Mouse (Mus musculus) hindbrain, embryonic 11.5 days (tissue): ENCODE measurements at regions not wholly inside any gene's neighbourhood (a gene's known extent, or its start where the extent isn't known, plus 50 kb on each side); places are given as distances from the start of the nearest gene placed in this dataset.

Experiments used
- ATAC-seq: fragments of 200-750 bp; cut with Nextera tagmentation; 2 replicates; pipeline ENCODE4 v1.8.0; 2017; ENCODE audit warnings: mild to moderate bottlenecking, moderate TSS enrichment, moderate library complexity; ENCODE audit not compliant: low FRiP score
- DNase-seq: peaks from one replicate; pipeline ENCODE4 v3.0.0-alpha.2; 2015; ENCODE audit warnings: low spot score
- H3K27ac ChIP-seq: fragments of 300-500 bp; sonication (generic); 2 replicates; pipeline ENCODE4 v1.5.1; 2014; ENCODE audit warnings: mild to moderate bottlenecking, low read depth, low read length
- H3K27me3 ChIP-seq: fragments of 300-500 bp; sonication (generic); 2 replicates; pipeline ENCODE4 v1.6.1; 2014; ENCODE audit warnings: mild to moderate bottlenecking, low read length, moderate library complexity, mixed read lengths; ENCODE audit not compliant: control insufficient read depth, insufficient read depth
- H3K36me3 ChIP-seq: fragments of 300-500 bp; sonication (generic); 2 replicates; pipeline ENCODE4 v1.6.1; 2014; ENCODE audit warnings: mild to moderate bottlenecking, low read length, moderate library complexity, mixed read lengths; ENCODE audit not compliant: control insufficient read depth, insufficient read depth
- H3K4me1 ChIP-seq: fragments of 300-500 bp; sonication (generic); replicated peaks from 2 replicates; pipeline ENCODE4 v1.6.1; 2014; ENCODE audit warnings: low read length, mixed read lengths; ENCODE audit not compliant: control insufficient read depth, insufficient read depth
- H3K4me2 ChIP-seq: fragments of 300-500 bp; sonication (generic); replicated peaks from 2 replicates; pipeline ENCODE4 v1.6.1; 2014; ENCODE audit warnings: mild to moderate bottlenecking, low read depth, low read length
- H3K4me3 ChIP-seq: fragments of 300-500 bp; sonication (generic); 2 replicates; pipeline ENCODE4 v1.5.1; 2014; ENCODE audit warnings: low read depth, low read length
- H3K9ac ChIP-seq: fragments of 300-500 bp; sonication (generic); 2 replicates; pipeline ENCODE4 v1.6.1; 2014; ENCODE audit warnings: low read depth, low read length
- H3K9me3 ChIP-seq: fragments of 300-500 bp; sonication (generic); 2 replicates; pipeline ENCODE4 v1.6.1; 2016; ENCODE audit warnings: low read length; ENCODE audit not compliant: control insufficient read depth
- WGBS: fragments of 180-500 bp; shearing (Covaris S2); extraction: QIAGEN DNeasy Blood & Tissue Kit; methylation state at CpG from one replicate; pipeline ENCODE4 v1.1.7; 2014; 5-methylcytosine and 5-hydroxymethylcytosine counted together

DNA sequence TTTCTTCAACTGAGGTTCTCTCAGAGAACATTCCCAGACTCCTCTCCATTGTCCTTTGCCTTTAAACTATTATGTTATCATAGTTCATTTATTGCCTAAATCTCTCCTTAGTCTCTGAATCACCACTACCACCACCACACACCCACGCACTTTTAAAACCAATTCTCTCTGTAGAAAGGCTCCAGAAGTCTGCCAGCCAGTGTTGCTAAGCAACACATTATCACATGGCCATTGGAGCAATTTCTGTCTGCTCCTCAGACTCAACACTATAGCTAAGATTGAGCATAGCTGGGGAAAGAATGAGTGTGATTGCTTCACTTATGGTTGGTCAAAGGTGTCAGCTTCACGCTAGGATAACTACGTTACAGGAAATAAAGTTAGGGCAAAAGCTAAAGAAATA, 59.3 kb downstream of the Trap1a start:
- Histone ChIP-seq H3K27ac (no peak overlapping the region), H3K4me1 (no peaks in the 10 kb centered on the region), H3K36me3 (no peaks in the 10 kb centered on the region), H3K27me3 (no peaks in the 10 kb centered on the region), H3K9me3 (no peaks in the 10 kb centered on the region), H3K9ac (no peak overlapping the region), H3K4me3 (no peak overlapping the region), H3K4me2 (no peak overlapping the region)
- DNase-seq (no peak), ATAC-seq (no peak)
- WGBS, result 71% methylated on average over 3 of the region's 3 CpGs

DNA sequence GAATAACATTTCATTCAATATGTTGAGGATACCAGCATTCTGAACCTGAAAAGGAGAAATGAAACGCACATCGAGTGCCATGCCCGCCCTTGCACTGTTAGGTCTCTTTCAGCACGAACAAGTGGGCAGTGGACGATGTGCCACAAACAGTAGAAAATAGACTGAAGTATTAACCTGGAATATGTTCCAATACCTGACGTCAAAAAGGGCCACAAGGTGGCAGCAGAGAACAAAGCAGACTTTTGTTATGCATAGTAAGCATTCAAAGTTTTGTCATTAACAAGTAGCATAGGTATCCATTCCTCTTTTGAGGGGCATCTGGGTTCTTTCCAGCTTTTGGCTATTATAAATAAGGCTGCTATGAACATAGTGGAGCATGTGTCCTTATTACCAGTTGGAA, 63.5 kb upstream of the D330045A20Rik start:
- DNase-seq (peak; percentile 60), ATAC-seq (no peak)
- Histone ChIP-seq H3K4me1 (no peaks in the 10 kb centered on the region), H3K9ac (no peak overlapping the region), H3K36me3 (no peaks in the 10 kb centered on the region), H3K27ac (no peak overlapping the region), H3K27me3 (no peaks in the 10 kb centered on the region), H3K4me3 (no peak overlapping the region), H3K4me2 (no peak overlapping the region), H3K9me3 (no peaks in the 10 kb centered on the region)
- 79% methylated on average over 6 of the region's 6 CpGs for WGBS

DNA sequence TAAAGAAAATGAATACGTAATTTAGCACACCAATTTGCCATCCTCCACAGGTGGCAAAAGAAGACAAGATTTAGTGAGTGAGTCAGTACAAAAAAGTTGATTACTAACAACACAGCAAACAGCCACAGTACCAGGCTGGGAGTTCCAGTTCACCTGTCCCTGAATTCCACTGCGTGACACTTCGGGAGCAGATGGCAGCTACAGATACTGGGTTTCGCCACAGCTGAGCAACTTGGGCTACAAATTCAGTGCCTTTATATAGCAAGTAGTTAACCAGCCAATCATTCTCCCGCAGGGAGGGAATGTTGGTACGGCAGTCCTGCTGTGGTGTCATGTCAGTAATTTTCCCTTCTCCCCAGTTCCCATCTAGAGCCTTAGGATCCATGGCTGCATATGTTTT, 60.3 kb upstream of the D330045A20Rik start:
- H3K9ac ChIP-seq, result no peak overlapping the region
- H3K4me2 ChIP-seq, result no peak overlapping the region
- no peaks in the 10 kb centered on the region for H3K9me3 ChIP-seq
- H3K4me3 ChIP-seq, result no peak overlapping the region
- H3K27me3 ChIP-seq, result no peaks in the 10 kb centered on the region
- ATAC-seq (no peak), DNase-seq (no peak)
- 79% methylated on average over 6 of the region's 6 CpGs for WGBS
- no peaks in the 10 kb centered on the region for H3K4me1 ChIP-seq
- no peaks in the 10 kb centered on the region for H3K36me3 ChIP-seq
- H3K27ac ChIP-seq, result no peak overlapping the region

DNA sequence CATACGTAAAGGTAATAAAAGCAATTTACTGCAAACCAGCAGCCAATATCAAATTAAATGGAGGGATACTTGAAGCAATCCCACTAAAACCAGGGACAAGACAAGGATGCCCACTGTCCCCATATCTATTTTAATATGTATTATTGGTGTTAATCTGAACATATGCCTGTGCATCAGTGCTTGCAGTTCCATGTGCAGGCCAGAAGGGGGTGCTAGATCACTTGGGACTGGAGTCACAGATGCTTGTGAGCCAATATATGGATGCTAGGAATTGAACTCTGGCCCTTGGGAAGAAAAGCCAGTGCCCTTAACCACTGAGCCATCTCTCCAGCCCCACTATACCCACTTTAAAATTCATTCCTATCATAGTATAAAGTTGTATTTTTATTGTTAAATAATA, 55.9 kb upstream of the D330045A20Rik start:
- Histone ChIP-seq H3K4me2 (no peak overlapping the region), H3K36me3 (no peaks in the 10 kb centered on the region), H3K4me1 (no peaks in the 10 kb centered on the region), H3K9ac (no peak overlapping the region), H3K9me3 (no peaks in the 10 kb centered on the region), H3K4me3 (no peak overlapping the region), H3K27ac (no peak overlapping the region), H3K27me3 (no peaks in the 10 kb centered on the region)
- no peak for ATAC-seq
- peak; percentile 0 for DNase-seq
- 83% methylated on average over 1 of the region's 1 CpGs for WGBS
